Mouse (Mus musculus) lung, adult 2 months (tissue): ENCODE results near the gene Ppp1r15a.

Experiments used
- CTCF ChIP-seq: fragments of 200-500 bp; IDR thresholded peaks from 2 replicates; pipeline ENCODE4 v1.5.1; 2011; ENCODE audit warnings: mild to moderate bottlenecking, low read length, control low read depth; ENCODE audit not compliant: insufficient read depth
- POLR2A ChIP-seq: fragments of 200-500 bp; IDR thresholded peaks from 2 replicates; pipeline ENCODE4 v1.6.1; 2011; ENCODE audit warnings: low read depth, mild to moderate bottlenecking, control low read depth, low read length, borderline replicate concordance; ENCODE audit errors: extremely low read depth

GRCm38 (mm10) chr7:45507583-45507982 lies 18.5 kb downstream of the Ppp1r15a start:
- no peak for TF ChIP-seq CTCF
- TF ChIP-seq POLR2A = no peak
